Mouse (Mus musculus): ENCODE data around the gene Dusp10. TPM values are rescaled to one million over a fixed set of nuclear protein-coding genes. Genes with fewer than 3 reads are reported as not detected.

Gene Dusp10
- total RNA-seq, 2 experiments from 2014 or later, result 5.7 to 5.8 TPM

GRCm38 (mm10) chr1:184082661-184083060 lies 69.6 kb downstream of the Dusp10 start:
- intact Hi-C loops (cut with DNase I), result no loop called here

GRCm38 (mm10) chr1:184083166-184083565 lies 70.1 kb downstream of the Dusp10 start:
- no peak for DNase-seq (ENCODE audit: low spot score in 2 of 2)
- intact Hi-C loops (cut with DNase I), result no loop called here

More at GRCm38 (mm10) chr1:184082661-184083060, 69.6 kb downstream of the Dusp10 start:
- DNase-seq (ENCODE audit: low spot score in 2 of 2), result no peak

- no peak for DNase-seq (ENCODE audit: low spot score in 2 of 2)
- intact Hi-C loops (cut with DNase I), result no loop called here
Measured at GRCm38 (mm10) chr1:184084961-184085360, 71.9 kb downstream of the Dusp10 start.

- DNase-seq (ENCODE audit: low spot score in 2 of 2), result no peak
- intact Hi-C loops (cut with DNase I), result no loop called here
Measured at GRCm38 (mm10) chr1:184090515-184090914, 77.4 kb downstream of the Dusp10 start.

- no peak for DNase-seq (ENCODE audit: low spot score in 2 of 2)
- intact Hi-C loops (cut with DNase I), result no loop called here
Measured at GRCm38 (mm10) chr1:184094914-184095313, 81.8 kb downstream of the Dusp10 start.

GRCm38 (mm10) chr1:184100414-184100813 lies 87.3 kb downstream of the Dusp10 start:
- intact Hi-C loops (cut with DNase I), result no loop called here
- DNase-seq (ENCODE audit: low spot score in 2 of 2), result no peak

GRCm38 (mm10) chr1:184100927-184101749 lies 88.0 kb downstream of the Dusp10 start:
- intact Hi-C loops (cut with DNase I), result no loop called here
- no peak for DNase-seq (ENCODE audit: low spot score in 2 of 2)

- intact Hi-C loops (cut with DNase I), result no loop called here
- no peak for DNase-seq (ENCODE audit: low spot score in 2 of 2)
Measured at GRCm38 (mm10) chr1:184101750-184102046, 88.6 kb downstream of the Dusp10 start.

GRCm38 (mm10) chr1:184106832-184107231 lies 93.7 kb downstream of the Dusp10 start:
- intact Hi-C loops (cut with DNase I), result no loop called here
- no peak for DNase-seq (ENCODE audit: low spot score in 2 of 2)

GRCm38 (mm10) chr1:184107448-184107847 lies 94.3 kb downstream of the Dusp10 start:
- intact Hi-C loops (cut with DNase I), result no loop called here
- no peak for DNase-seq (ENCODE audit: low spot score in 2 of 2)

GRCm38 (mm10) chr1:184108254-184108653 lies 95.2 kb downstream of the Dusp10 start:
- intact Hi-C loops (cut with DNase I), result no loop called here
- DNase-seq (ENCODE audit: low spot score in 2 of 2), result no peak

- intact Hi-C loops (cut with DNase I), result no loop called here
- no peak for DNase-seq (ENCODE audit: low spot score in 2 of 2)
Measured at GRCm38 (mm10) chr1:184117586-184117985, 104.5 kb downstream of the Dusp10 start.

- intact Hi-C loops (cut with DNase I), result no loop called here
- DNase-seq (ENCODE audit: low spot score in 2 of 2), result no peak
Measured at GRCm38 (mm10) chr1:184117991-184118390, 104.9 kb downstream of the Dusp10 start.

- no peak for DNase-seq (ENCODE audit: low spot score in 2 of 2)
- intact Hi-C loops (cut with DNase I), result no loop called here
Measured at GRCm38 (mm10) chr1:184118586-184118985, 105.5 kb downstream of the Dusp10 start.

Other genes with a start within 250 kb of the Dusp10 start
- under 1 TPM in 1 of 2 experiments, not detected in 1; 0.36 TPM for gene 1700056E22Rik, start 21.0 kb downstream of the Dusp10 start, total RNA-seq (2021)

Data from left cerebral cortex, postnatal 14 days (tissue).